Mouse (Mus musculus) liver, postnatal 0 days (tissue): ENCODE results near the gene Atp9a. TPM values are rescaled to one million over a fixed set of nuclear protein-coding genes. Genes with fewer than 3 reads are reported as not detected.

Source experiments
- ATAC-seq: fragments of 200-750 bp; cut with Nextera tagmentation; 2 replicates; pipeline ENCODE4 v1.8.0; 2017; ENCODE audit warnings: mild to moderate bottlenecking, moderate library complexity
- DNase-seq: peaks from one replicate; pipeline ENCODE4 v3.0.0-alpha.2; 2016
- H3K27ac ChIP-seq: fragments of 300-500 bp; sonication (generic); 2 replicates; pipeline ENCODE4 v1.5.1; 2014; ENCODE audit warnings: antibody characterized with exemption, moderate library complexity, mild to moderate bottlenecking, low read depth
- H3K27me3 ChIP-seq: fragments of 300-500 bp; sonication (generic); 2 replicates; pipeline ENCODE4 v1.6.1; 2014; ENCODE audit warnings: low read length, control low read depth, mixed read lengths; ENCODE audit not compliant: insufficient read depth
- H3K36me3 ChIP-seq: fragments of 300-500 bp; sonication (generic); replicated peaks from 2 replicates; pipeline ENCODE4 v1.6.1; 2014; ENCODE audit warnings: mild to moderate bottlenecking, control low read depth, low read length, moderate library complexity, mixed read lengths; ENCODE audit not compliant: insufficient read depth
- H3K4me1 ChIP-seq: fragments of 300-500 bp; sonication (generic); 2 replicates; pipeline ENCODE4 v1.6.1; 2014; ENCODE audit warnings: antibody characterized with exemption, mild to moderate bottlenecking, control low read depth; ENCODE audit not compliant: insufficient read depth
- H3K4me2 ChIP-seq: fragments of 300-500 bp; sonication (generic); 2 replicates; pipeline ENCODE4 v1.6.1; 2014; ENCODE audit warnings: low read depth, mild to moderate bottlenecking, low read length, moderate library complexity, mixed read lengths
- H3K4me3 ChIP-seq: fragments of 300-500 bp; sonication (generic); 2 replicates; pipeline ENCODE4 v1.5.1; 2014; ENCODE audit warnings: low read depth, low read length
- H3K9ac ChIP-seq: fragments of 300-500 bp; sonication (generic); replicated peaks from 2 replicates; pipeline ENCODE4 v1.6.1; 2014; ENCODE audit warnings: mild to moderate bottlenecking, moderate library complexity
- H3K9me3 ChIP-seq: fragments of 300-500 bp; sonication (generic); 2 replicates; pipeline ENCODE4 v1.6.1; 2016; ENCODE audit warnings: mild to moderate bottlenecking, control low read depth, low read length, mixed read lengths
- CTCF ChIP-seq: sonication (generic); IDR thresholded peaks from 2 replicates; pipeline ENCODE4 v1.5.1; 2016; ENCODE audit warnings: antibody characterized with exemption, low read depth
- EP300 ChIP-seq: IDR thresholded peaks from 2 replicates; pipeline ENCODE4 v1.6.1; 2016; ENCODE audit warnings: antibody characterized with exemption, low read depth, mild to moderate bottlenecking
- WGBS: fragments of 180-500 bp; shearing (Covaris S2); extraction: QIAGEN DNeasy Blood & Tissue Kit; methylation state at CpG from one replicate; pipeline ENCODE4 v1.1.7; 2014; ENCODE audit not compliant: insufficient replicate concordance; 5-methylcytosine and 5-hydroxymethylcytosine counted together
- microRNA-seq: library from miRNA; unstranded; fragments of <30 nt; microRNA quantifications from one replicate; pipeline ENCODE4, GENCODE M21; 2016
- polyA plus RNA-seq: library from polyadenylated mRNA; unstranded; fragments of >200 nt; fragmentation: Nextera tagmentation; extraction: Ambion mirVana; gene quantifications from 2 replicates; pipeline ENCODE4 v1.2.1, GENCODE M21; 2015

The Atp9a gene
- polyA plus RNA-seq, 1 experiment from 2014 or later: 7.3 TPM

DNA sequence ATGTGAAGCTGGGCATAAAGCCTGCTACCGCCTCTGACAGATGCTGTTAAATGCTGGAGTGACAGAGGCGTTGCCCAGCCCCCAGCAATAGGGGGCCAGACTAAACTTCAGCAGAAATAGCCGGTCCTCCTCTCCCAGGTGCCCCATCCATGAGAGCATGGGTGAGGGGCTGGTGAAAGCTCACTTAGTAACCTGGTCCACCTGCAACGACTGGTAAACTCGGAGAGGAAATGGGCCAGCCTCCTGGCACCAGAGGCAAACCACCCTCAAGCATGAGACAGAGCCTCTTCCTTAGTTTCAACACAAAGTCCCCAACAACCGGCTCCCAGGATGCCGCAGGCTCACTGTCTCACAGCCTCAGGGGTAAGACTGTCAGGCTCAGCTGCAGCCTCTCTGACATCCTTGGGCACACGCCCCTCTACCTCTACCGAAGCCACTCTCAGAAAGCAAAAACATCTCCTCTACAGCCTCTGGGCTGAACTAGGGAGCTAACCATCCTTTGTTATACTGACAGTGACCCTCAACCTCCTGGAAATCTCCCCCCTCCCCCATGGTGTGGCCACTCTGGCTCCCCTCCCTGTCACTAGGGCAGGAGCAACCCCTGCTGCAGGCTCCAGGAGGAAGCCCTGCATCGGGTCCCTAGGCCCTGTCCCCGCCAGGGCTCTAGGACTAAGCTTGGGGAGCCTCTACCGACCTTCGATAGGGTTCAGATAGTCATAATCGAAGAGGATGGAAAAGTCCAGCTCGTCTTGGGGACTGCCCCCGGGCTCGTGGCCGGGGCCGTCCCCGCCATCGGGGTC is 152.6 kb downstream of the Atp9a start:
- TF ChIP-seq CTCF (no peak), EP300 (no peak)
- Histone ChIP-seq H3K9me3 (no peaks in the 10 kb centered on the region), H3K36me3 (no peaks in the 10 kb centered on the region), H3K4me2 (peak overlapping the region; percentile 70), H3K4me1 (peaks cover 7% of the 10 kb centered on the region; the same call in 1 of the 2 replicates), H3K4me3 (peak overlapping the region; percentile 47), H3K27ac (no peak overlapping the region), H3K27me3 (peaks cover 25% of the 10 kb centered on the region), H3K9ac (peak overlapping the region; percentile 31; the same call in 1 of the 2 replicates)
- peak; percentile 43; the same call in 1 of the 2 replicates for ATAC-seq
- WGBS: 5% methylated on average over 21 of the region's 21 CpGs
- DNase-seq: no peak

DNA sequence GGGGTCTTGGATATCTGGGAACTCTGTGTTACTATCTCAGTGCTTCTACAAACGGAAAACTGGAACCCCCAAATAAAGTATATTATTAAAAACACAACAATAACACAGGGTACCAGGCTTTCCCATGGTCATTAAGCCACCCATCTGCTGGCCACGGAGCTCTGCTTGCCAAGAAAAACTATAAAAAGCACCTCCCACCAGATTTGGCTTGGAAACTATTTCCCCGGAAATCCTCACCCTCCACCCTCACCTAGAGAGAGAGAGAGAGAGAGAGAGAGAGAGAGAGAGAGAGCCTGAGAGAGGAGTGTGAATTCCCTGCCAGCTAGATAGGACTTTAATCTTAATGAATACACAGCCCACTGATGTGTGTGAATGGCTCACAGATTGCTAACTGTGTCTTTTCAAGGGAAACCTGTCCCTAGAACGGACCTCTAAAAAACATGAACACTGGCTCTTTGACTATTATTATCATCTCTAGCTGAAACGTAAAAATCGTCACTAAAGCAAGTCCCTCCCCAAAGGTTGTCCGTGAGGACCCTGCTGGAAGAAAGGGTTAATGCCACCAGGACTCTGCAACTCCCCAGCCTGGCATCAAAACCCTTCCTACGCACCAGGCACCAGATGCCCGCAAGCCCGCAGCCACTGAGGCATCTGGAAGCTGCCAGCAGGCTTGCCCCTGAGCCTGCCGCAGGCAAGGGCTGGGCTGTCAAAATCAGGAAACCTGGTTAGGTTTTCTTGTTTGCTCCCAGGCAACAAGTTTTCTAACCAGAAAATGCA is 153.4 kb downstream of the Atp9a start:
- H3K36me3 ChIP-seq: no peaks in the 10 kb centered on the region
- H3K27ac ChIP-seq: no peak overlapping the region
- H3K4me1 ChIP-seq: peaks cover 7% of the 10 kb centered on the region; the same call in 1 of the 2 replicates
- TF ChIP-seq CTCF: no peak
- no peak for TF ChIP-seq EP300
- no peak overlapping the region for H3K4me2 ChIP-seq
- no peak overlapping the region for H3K4me3 ChIP-seq
- H3K9ac ChIP-seq: no peak overlapping the region
- ATAC-seq (no peak), DNase-seq (no peak)
- H3K27me3 ChIP-seq: peaks cover 25% of the 10 kb centered on the region
- H3K9me3 ChIP-seq: no peaks in the 10 kb centered on the region
- WGBS: 47% methylated on average over 11 of the region's 11 CpGs

DNA sequence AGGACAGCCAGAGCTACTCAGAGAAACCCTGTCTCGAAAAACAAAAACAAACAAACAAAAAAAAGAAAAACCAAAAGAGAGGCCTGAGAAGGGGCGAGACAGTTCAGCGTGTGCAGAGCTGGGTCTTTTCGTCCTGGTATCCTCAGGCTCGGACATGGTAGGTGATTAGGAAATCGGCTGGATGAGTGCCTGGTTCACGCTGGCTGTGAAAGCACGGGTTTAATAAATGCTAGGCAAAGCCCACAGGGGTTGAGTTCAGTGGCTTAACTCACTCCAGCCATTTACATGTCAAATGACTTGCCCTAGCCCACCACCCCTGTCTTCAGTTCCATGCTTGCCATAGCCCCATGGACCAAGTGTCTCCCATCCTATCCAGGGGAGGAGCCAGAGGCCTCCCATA is 155.1 kb downstream of the Atp9a start:
- no peak overlapping the region for H3K4me2 ChIP-seq
- H3K4me1 ChIP-seq: peaks cover 7% of the 10 kb centered on the region; the same call in 1 of the 2 replicates
- no peak overlapping the region for H3K9ac ChIP-seq
- no peaks in the 10 kb centered on the region for H3K9me3 ChIP-seq
- H3K36me3 ChIP-seq: no peaks in the 10 kb centered on the region
- ATAC-seq (no peak), DNase-seq (no peak)
- peaks cover 25% of the 10 kb centered on the region for H3K27me3 ChIP-seq
- no peak overlapping the region for H3K4me3 ChIP-seq
- TF ChIP-seq CTCF: no peak
- no peak overlapping the region for H3K27ac ChIP-seq
- WGBS: 72% methylated on average over 8 of the region's 8 CpGs

DNA sequence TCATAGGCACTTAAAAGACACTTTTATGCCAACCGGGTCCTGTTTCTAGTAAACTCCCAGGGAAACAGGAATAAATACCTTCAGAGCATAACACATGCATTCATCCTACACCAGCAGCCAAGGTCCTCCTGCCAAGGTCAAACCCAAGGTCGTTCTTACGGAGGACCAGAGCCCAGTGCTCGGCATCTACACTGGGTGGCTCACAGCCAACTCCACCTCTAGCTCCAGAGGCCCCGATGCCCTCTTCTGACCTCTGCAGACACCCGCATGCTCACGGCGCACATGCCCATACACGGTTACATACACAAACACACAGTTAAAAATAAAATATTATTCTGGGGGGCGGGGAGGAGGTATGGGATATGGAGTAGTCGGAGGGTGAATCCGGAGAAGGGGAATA is 155.7 kb downstream of the Atp9a start:
- Histone ChIP-seq H3K9me3 (no peaks in the 10 kb centered on the region), H3K36me3 (no peaks in the 10 kb centered on the region), H3K4me2 (no peak overlapping the region), H3K27me3 (peaks cover 25% of the 10 kb centered on the region), H3K4me1 (peaks cover 7% of the 10 kb centered on the region; the same call in 1 of the 2 replicates), H3K9ac (no peak overlapping the region), H3K27ac (no peak overlapping the region), H3K4me3 (no peak overlapping the region)
- 76% methylated on average over 12 of the region's 12 CpGs for WGBS
- ATAC-seq (no peak), DNase-seq (no peak)
- TF ChIP-seq EP300 (no peak), CTCF (no peak)

DNA sequence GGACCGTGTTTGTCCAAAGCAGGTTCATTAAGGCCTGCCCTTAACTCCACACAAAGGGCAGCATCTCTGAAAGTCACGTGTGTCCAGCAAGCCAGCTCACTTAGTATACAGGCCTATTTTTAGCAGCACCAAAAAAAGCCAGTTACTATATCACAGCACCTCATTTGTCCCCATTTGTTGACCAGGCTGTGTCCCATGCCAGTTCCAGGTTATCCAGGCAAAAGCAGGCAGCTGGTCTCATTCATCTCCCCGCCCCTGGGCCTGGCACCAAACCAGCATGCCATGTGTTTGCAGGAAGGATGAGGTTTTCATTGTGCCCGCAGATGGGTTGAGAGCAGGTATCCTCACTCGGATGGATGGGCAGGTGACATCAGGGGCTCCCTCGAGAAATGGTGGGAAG is 157.4 kb downstream of the Atp9a start:
- H3K27ac ChIP-seq: no peak overlapping the region
- no peak overlapping the region for H3K9ac ChIP-seq
- DNase-seq (no peak), ATAC-seq (no peak)
- no peak overlapping the region for H3K4me3 ChIP-seq
- H3K27me3 ChIP-seq: peaks cover 12% of the 10 kb centered on the region
- 66% methylated on average over 6 of the region's 6 CpGs for WGBS
- no peaks in the 10 kb centered on the region for H3K4me1 ChIP-seq
- H3K4me2 ChIP-seq: no peak overlapping the region
- TF ChIP-seq EP300 (no peak), CTCF (no peak)
- no peaks in the 10 kb centered on the region for H3K9me3 ChIP-seq
- H3K36me3 ChIP-seq: no peaks in the 10 kb centered on the region

Small RNAs within 50 kb of the gene (microRNA-seq; reads per million reads assigned to microRNA genes)
- not detected for gene Mir7004

Other genes with a start within 250 kb of the Atp9a start
- 0.11 and 0.18 TPM in 2 replicates for gene Nfatc2, start 140.8 kb downstream of the Atp9a start, polyA plus RNA-seq
- gene Sall4, start 25.5 kb upstream of the Atp9a start, polyA plus RNA-seq: 3.1 TPM in 2 replicates
- 7.1 and 7.2 TPM in 2 replicates for gene Zfp64, start 213.2 kb upstream of the Atp9a start, polyA plus RNA-seq